Mouse (Mus musculus): ENCODE data around the gene Nfyc. TPM values are rescaled to one million over a fixed set of nuclear protein-coding genes. Genes with fewer than 3 reads are reported as not detected.
A peak's percentile ranks its signal among the peaks of the same experiment; 100 is the strongest.

Nfyc gene
- polyA plus RNA-seq, 1 experiment from 2014 or later = 135 TPM

DNA sequence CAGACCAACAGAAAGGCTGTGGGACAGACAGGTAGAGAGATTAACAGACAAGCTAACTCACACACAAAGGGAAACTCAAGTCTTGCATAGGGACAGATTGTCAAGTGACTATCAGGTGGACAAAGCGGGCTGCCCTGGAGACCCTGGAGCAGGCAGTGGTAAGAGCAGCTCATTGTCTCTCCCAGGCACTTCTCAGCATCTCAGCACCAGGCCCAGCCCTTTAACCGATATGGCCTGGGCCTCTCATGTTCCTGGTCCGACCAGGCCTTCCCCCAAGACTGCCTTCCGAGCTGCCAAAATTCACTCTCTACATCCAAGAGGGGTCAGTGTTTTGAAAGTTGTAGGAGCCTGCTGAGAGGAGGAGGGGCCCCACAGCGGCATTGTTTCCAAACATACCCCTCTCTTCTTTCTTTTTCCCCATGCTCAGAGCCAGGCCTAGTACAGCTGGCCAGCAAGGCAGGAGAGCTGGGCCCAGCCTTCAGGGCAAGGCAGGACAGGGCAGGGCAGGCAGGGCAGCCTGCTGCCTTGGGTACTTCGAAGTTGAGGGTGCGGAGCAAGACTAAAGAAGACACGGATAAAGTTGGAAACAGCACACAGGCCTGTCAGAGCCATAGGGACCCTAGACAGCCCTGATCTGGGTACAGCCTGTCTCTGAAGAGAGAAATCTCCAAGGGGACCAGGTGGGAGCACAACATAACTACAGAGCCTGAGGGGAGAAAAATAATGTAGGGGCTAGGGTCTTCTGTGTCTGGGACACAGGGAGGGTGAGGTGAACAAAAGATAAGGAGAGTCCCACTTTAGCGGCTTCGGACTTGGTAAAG, 85.4 kb downstream of the Nfyc start:
- H3K27me3 ChIP-seq (ENCODE audit: insufficient read depth, poor library complexity, severe bottlenecking) = peaks cover 84% of the 10 kb centered on the region
- WGBS = 4% methylated on average over 10 of the region's 10 CpGs
- peaks cover 55% of the 10 kb centered on the region for H3K4me1 ChIP-seq (replicated peaks)
- peak overlapping the region; percentile 70 for H3K4me3 ChIP-seq
- no peaks in the 10 kb centered on the region for H3K36me3 ChIP-seq
- peak overlapping the region; percentile 86 for H3K27ac ChIP-seq
- peak; percentile 52 for DNase-seq (ENCODE audit: low spot score)
- H3K9me3 ChIP-seq = no peaks in the 10 kb centered on the region

DNA sequence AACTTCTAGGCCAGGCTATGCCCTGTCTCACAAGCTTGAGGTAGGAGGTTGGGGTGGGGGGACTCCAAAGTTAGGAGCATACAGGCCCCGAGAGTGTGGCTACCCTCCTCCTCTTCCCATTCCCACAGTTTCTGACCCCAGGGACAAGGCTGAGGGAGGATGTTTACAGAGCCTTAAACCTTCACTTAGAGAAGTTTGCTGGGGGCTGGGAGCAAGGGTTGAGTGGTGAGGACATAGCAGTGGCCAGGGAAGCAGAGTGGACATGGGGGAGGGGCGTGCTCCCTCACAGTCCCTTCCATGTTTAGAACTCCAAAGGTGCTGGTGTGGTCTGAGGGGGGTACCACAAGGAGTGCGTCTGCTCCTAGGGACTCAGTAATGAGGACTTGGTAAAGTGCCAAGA, 87.7 kb downstream of the Nfyc start:
- WGBS = 79% methylated on average over 3 of the region's 3 CpGs
- Histone ChIP-seq H3K27me3 (ENCODE audit: insufficient read depth, poor library complexity, severe bottlenecking) (peaks cover 72% of the 10 kb centered on the region), H3K4me1 (replicated peaks) (peaks cover 57% of the 10 kb centered on the region), H3K4me3 (no peak overlapping the region), H3K9me3 (no peaks in the 10 kb centered on the region), H3K27ac (no peak overlapping the region), H3K36me3 (no peaks in the 10 kb centered on the region)
- DNase-seq (ENCODE audit: low spot score) = no peak

DNA sequence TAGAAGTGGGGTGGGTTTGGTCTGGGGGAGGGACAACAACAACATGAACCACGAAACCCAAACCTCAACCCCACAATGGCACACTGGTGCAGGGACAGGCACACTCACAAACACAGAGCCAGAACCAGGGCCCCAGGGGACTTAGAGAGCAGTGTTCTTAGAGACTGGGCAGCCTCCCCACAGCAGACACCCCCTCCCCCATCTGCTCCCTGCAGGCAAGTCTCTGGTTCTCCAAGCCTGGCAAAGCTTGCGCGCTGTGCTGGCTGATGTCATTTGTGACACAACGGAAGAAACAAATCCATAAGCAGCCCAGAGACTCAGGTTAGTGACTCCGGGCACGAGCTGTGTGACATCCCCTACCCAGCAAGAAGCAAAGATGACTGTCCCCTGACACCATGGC, 90.1 kb downstream of the Nfyc start:
- no peak overlapping the region for H3K4me3 ChIP-seq
- H3K27ac ChIP-seq = 0 out of 2 replicates have a peak overlapping the region, but pooled peaks have one; percentile 13
- 74% methylated on average over 6 of the region's 6 CpGs for WGBS
- no peaks in the 10 kb centered on the region for H3K36me3 ChIP-seq
- DNase-seq (ENCODE audit: low spot score) = no peak
- peaks cover 34% of the 10 kb centered on the region for H3K4me1 ChIP-seq (replicated peaks)
- H3K9me3 ChIP-seq = no peaks in the 10 kb centered on the region
- H3K27me3 ChIP-seq (ENCODE audit: insufficient read depth, poor library complexity, severe bottlenecking) = peaks cover 52% of the 10 kb centered on the region

DNA sequence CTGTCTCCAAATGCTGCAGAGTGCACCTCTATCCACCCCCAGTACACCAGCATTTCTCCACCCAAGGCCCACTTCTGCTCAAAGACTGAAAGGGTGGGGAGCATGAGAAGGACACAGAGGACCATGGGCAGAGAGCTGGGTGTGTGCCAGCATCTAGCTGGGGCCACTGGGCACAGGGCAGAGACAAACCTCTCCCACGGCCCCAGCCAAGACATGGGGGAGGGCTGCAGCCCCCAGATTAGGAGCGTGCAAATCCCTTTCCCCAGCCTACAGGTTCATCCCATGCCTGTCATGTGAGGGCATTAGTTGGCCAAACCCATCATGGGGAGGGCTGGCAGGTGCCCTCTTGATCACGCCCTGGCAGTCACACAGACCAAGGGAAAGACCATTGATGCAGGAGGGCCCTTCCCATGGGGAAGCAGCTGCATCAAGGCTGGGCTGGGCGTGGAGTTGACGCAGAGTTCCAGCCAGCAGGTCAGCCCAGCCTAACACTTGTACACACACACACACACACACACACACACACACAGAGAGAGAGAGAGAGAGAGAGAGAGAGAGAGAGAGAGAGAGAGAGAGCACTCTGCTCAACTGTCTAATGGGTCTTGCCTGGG, 97.3 kb downstream of the Nfyc start:
- WGBS = 75% methylated on average over 5 of the region's 5 CpGs
- DNase-seq (ENCODE audit: low spot score) = no peak
- Histone ChIP-seq H3K4me3 (no peak overlapping the region), H3K27me3 (ENCODE audit: insufficient read depth, poor library complexity, severe bottlenecking) (peaks cover 51% of the 10 kb centered on the region), H3K27ac (no peak overlapping the region), H3K36me3 (no peaks in the 10 kb centered on the region), H3K9me3 (no peaks in the 10 kb centered on the region), H3K4me1 (replicated peaks) (peaks cover 42% of the 10 kb centered on the region)

DNA sequence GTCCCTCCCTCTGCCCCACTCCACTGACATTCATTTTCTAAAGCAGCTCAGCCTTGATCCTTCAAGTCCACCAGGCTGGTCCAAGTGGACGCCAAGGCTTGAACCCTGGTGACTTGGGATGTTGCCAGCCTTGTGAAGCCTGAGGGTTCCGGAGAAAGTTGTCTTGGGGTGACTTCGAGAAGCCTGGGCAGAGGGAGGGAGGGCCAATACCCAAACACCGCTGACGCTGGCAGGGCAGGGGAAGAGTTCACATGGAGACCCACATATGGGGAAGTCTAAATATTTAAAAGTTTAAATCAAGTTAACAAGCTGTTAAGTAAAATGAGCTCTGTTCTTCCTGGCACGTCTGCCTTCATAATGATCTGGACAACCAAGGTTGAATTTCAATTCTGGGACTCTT, 98.6 kb downstream of the Nfyc start:
- WGBS = 83% methylated on average over 6 of the region's 6 CpGs

DNA sequence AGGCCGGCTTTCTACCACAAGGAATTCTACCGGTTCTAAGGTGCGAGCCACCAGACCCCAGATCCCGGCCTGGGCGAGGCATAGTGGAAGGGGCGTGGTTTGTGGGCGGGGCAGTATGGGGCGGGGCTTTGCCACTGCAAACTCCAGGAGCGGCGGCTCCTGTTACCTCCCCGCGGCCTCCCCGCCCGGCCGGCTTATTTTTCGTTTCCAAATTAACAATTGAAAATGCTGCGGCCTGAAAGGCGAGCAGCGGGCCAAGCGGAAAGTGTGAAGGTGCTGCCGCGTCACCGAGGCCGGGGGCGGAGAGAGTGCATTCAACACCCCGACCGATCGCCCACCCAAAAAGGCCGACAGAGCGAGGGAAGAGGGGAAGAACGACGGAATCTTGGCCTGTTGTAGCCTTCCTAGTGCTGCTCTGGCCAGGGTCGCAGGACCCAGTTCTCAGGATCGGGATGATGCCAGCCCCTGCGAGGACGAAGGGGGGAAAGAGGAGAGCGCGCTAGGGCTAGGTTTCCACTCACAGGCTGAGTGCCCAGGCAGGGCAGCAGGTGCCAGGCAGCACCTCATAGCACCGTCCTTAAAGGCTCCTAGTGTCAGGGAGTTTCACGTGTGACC, 100.2 kb downstream of the Nfyc start:
- Histone ChIP-seq H3K27me3 (ENCODE audit: insufficient read depth, poor library complexity, severe bottlenecking) (peaks cover 65% of the 10 kb centered on the region), H3K27ac (0 out of 2 replicates have a peak overlapping the region, but pooled peaks have one; percentile 36), H3K9me3 (no peaks in the 10 kb centered on the region), H3K4me1 (replicated peaks) (peaks cover 56% of the 10 kb centered on the region), H3K36me3 (no peaks in the 10 kb centered on the region), H3K4me3 (peak overlapping the region; percentile 56)
- under 1% methylated on average over 40 of the region's 40 CpGs for WGBS
- DNase-seq (ENCODE audit: low spot score) = peak; percentile 84

More for the DNA sequence above, 98.6 kb downstream of the Nfyc start:
- no peak for DNase-seq (ENCODE audit: low spot score)
- H3K27ac ChIP-seq = no peak overlapping the region
- peaks cover 47% of the 10 kb centered on the region for H3K4me1 ChIP-seq (replicated peaks)
- H3K9me3 ChIP-seq = no peaks in the 10 kb centered on the region
- H3K27me3 ChIP-seq (ENCODE audit: insufficient read depth, poor library complexity, severe bottlenecking) = peaks cover 60% of the 10 kb centered on the region
- H3K36me3 ChIP-seq = no peaks in the 10 kb centered on the region
- H3K4me3 ChIP-seq = no peak overlapping the region

DNA sequence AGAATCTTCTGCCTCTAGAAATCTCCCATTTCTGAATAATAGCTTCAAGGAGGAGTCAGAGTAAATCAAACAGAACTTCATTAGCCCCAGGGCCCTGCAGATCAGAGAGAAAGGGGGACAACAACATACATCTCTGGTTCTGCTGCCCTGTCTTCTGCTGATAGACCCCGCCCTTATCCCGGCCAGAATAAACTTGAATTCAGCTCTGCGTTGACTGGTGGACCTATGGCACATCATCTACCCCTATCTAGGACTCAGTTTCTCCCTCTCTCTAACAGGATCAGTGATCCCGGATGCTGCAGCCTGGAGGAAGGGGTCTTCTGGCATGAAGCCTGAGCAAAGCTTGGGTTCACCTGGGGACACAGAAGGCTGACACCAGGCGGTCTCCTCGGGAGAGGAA, 100.8 kb downstream of the Nfyc start:
- peaks cover 65% of the 10 kb centered on the region for H3K27me3 ChIP-seq (ENCODE audit: insufficient read depth, poor library complexity, severe bottlenecking)
- H3K9me3 ChIP-seq = no peaks in the 10 kb centered on the region
- H3K4me3 ChIP-seq = peak overlapping the region; percentile 56
- H3K4me1 ChIP-seq (replicated peaks) = peaks cover 62% of the 10 kb centered on the region
- no peaks in the 10 kb centered on the region for H3K36me3 ChIP-seq
- WGBS = 27% methylated on average over 6 of the region's 6 CpGs
- H3K27ac ChIP-seq = no peak overlapping the region
- no peak for DNase-seq (ENCODE audit: low spot score)

DNA sequence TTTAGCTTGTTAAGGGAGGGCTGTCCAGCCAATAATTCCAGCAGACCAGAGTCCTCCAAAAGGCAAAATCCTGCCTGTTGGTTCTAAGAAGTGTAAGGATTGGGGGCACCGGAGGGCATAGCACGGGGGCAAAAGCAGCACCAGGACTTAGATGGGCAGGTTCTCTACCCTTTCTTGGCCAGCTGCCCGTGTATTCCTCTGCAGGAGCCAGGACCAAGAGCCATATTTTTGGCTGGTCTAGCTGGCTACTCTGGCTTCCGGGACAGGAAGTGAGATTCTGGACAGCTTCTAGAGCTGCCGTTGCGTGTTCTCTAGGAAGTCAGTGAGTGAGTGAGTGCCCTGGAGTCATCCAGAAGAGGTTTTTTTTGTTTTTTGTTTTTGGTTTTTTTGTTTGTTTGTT, 101.2 kb downstream of the Nfyc start:
- H3K4me3 ChIP-seq = no peak overlapping the region
- H3K27ac ChIP-seq = no peak overlapping the region
- no peaks in the 10 kb centered on the region for H3K36me3 ChIP-seq
- no peaks in the 10 kb centered on the region for H3K9me3 ChIP-seq
- WGBS = 68% methylated on average over 6 of the region's 6 CpGs
- no peak for DNase-seq (ENCODE audit: low spot score)
- peaks cover 66% of the 10 kb centered on the region for H3K4me1 ChIP-seq (replicated peaks)
- H3K27me3 ChIP-seq (ENCODE audit: insufficient read depth, poor library complexity, severe bottlenecking) = peaks cover 65% of the 10 kb centered on the region

DNA sequence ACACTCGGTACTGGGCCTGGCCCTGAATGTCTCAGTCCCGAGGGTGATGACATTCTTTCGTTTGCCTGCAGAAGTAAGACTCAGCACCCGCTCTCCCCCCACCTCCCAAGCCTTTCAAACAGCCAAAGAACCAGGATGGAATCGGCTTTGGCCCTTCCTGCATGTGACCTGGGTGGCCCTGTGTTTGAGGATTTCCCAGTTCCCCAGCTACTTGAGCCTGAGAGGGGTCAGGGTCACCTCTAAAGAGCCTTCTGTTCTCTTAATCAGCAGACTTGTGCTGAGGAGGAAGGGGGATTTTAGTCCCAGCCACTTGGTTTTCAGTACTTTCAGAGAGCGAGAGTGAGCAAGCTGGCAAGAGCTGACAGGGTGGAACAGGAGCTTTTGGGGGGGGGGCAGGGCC, 101.9 kb downstream of the Nfyc start:
- Histone ChIP-seq H3K27ac (0 out of 2 replicates have a peak overlapping the region, but pooled peaks have one; percentile 35), H3K4me3 (no peak overlapping the region), H3K36me3 (no peaks in the 10 kb centered on the region), H3K4me1 (replicated peaks) (peaks cover 68% of the 10 kb centered on the region), H3K9me3 (no peaks in the 10 kb centered on the region), H3K27me3 (ENCODE audit: insufficient read depth, poor library complexity, severe bottlenecking) (peaks cover 65% of the 10 kb centered on the region)
- peak; percentile 34 for DNase-seq (ENCODE audit: low spot score)
- WGBS = 51% methylated on average over 6 of the region's 6 CpGs

DNA sequence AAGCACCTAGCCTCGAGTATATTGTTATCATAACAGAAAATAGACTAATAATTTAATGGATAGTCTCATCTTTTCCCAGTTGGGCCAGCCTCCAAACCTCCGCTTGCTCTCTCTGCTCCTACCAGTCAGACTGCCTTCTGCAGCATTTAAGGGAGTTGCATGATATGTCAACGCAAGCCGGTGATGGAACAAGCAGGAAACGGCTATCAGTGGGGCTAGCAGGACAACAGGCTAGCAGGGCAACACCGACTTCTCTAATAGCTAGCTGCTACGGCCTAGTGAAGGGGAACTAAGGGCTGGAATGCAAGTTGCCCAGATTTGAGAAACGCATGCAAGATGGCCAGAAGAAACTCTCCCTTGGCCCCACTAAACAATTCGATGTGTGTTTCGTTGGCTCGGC, 103.5 kb downstream of the Nfyc start:
- Histone ChIP-seq H3K27me3 (ENCODE audit: insufficient read depth, poor library complexity, severe bottlenecking) (peaks cover 52% of the 10 kb centered on the region), H3K4me1 (replicated peaks) (peaks cover 55% of the 10 kb centered on the region), H3K4me3 (no peak overlapping the region), H3K27ac (no peak overlapping the region), H3K36me3 (no peaks in the 10 kb centered on the region), H3K9me3 (no peaks in the 10 kb centered on the region)
- DNase-seq (ENCODE audit: low spot score) = no peak
- WGBS = 81% methylated on average over 11 of the region's 11 CpGs

DNA sequence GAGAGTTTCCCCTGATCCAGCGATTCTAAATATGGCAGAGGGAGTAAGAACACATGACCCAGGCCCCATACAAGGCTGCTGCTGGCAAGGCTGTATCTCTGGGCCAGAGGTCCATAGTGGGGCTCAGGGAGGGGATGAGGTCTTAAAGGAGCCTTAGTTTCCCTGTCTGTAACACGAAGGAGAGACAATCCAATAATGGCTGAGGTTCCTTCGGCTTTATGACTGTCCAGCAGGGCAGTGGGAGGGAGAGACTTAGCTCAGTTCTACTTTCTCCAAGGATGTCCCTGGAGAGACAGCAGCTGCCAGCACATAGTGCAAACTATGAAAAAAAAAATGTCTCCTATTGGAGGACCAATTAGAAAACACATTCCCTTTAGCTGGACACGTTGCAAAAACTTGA, 105.2 kb downstream of the Nfyc start:
- no peaks in the 10 kb centered on the region for H3K9me3 ChIP-seq
- peaks cover 49% of the 10 kb centered on the region for H3K4me1 ChIP-seq (replicated peaks)
- no peak overlapping the region for H3K27ac ChIP-seq
- WGBS = 50% methylated on average over 4 of the region's 4 CpGs
- H3K4me3 ChIP-seq = no peak overlapping the region
- no peak for DNase-seq (ENCODE audit: low spot score)
- no peaks in the 10 kb centered on the region for H3K36me3 ChIP-seq
- H3K27me3 ChIP-seq (ENCODE audit: insufficient read depth, poor library complexity, severe bottlenecking) = peaks cover 35% of the 10 kb centered on the region

DNA sequence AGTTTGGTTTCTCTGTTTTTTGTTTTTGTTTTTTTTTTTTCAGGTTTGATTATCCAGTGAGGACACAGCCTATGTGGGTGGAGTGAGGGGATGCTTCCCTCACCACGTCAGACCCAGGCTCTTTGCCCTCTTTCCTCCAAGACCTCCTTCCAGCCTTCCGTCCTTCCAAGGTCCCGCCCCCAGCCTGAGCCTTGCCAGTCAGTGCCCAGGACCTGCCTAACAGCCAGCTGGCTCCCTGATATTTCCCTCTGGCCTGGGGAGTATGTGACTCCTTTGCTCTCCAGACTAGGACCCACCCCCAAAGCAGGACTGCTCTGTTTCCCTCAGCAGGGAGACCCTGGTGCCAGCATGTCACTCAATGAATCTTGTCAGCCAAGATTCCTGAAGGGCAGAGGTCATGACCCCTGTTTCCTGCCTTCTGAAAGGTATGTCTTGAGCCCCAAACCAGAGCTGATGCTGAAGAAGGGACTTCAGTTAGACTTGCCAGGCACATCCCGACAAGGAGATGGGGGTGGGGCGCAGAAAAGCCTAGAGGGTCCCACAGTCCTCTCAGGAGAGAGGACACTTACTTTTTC, 105.8 kb downstream of the Nfyc start:
- no peak overlapping the region for H3K4me3 ChIP-seq
- no peaks in the 10 kb centered on the region for H3K36me3 ChIP-seq
- H3K9me3 ChIP-seq = no peaks in the 10 kb centered on the region
- H3K4me1 ChIP-seq (replicated peaks) = peaks cover 43% of the 10 kb centered on the region
- WGBS = 20% methylated on average over 5 of the region's 5 CpGs
- DNase-seq (ENCODE audit: low spot score) = peak; percentile 36
- H3K27me3 ChIP-seq (ENCODE audit: insufficient read depth, poor library complexity, severe bottlenecking) = peaks cover 31% of the 10 kb centered on the region
- H3K27ac ChIP-seq = no peak overlapping the region

DNA sequence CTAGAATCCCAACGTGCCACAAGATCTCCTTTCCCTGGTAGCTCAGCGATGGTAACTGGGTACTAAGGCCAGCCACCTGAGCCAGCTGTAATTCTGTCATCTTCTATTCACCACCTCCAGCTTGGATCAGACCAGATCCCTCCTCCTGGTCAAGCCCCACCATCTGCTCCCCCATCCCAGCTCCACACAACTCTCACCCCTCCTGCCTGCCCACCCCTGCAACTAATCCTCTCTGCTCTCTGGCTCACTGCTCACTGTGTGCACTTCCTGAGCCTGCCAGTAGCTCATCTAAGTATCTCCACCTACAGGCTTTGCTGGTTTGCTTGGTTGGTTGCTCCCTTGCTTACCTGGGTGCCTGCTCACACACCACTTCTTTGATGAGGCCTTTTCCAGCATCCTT, 109.8 kb downstream of the Nfyc start:
- H3K4me1 ChIP-seq (replicated peaks) = peaks cover 29% of the 10 kb centered on the region
- no peaks in the 10 kb centered on the region for H3K36me3 ChIP-seq
- WGBS = 70% methylated on average over 2 of the region's 2 CpGs
- no peak overlapping the region for H3K4me3 ChIP-seq
- H3K27me3 ChIP-seq (ENCODE audit: insufficient read depth, poor library complexity, severe bottlenecking) = peaks cover 26% of the 10 kb centered on the region
- no peak for DNase-seq (ENCODE audit: low spot score)
- H3K27ac ChIP-seq = no peak overlapping the region
- no peaks in the 10 kb centered on the region for H3K9me3 ChIP-seq

Data from hindbrain, embryonic 10.5 days (tissue).